Mouse (Mus musculus) brown adipose tissue, adult 24 weeks (tissue): ENCODE results near the gene Vps41. TPM values are rescaled to one million over a fixed set of nuclear protein-coding genes. Genes with fewer than 3 reads are reported as not detected.

Source experiments
- H3K27ac ChIP-seq: fragments of 200-500 bp; replicated peaks from 2 replicates; pipeline ENCODE4 v1.5.1; 2012; ENCODE audit warnings: low read depth, mild to moderate bottlenecking, low read length
- H3K4me1 ChIP-seq: fragments of 200-500 bp; 2 replicates; pipeline ENCODE4 v1.6.1; 2012; ENCODE audit warnings: low read length, mixed read lengths; ENCODE audit not compliant: control insufficient read depth, insufficient read depth, insufficient read length
- H3K4me3 ChIP-seq: fragments of 200-500 bp; 2 replicates; pipeline ENCODE4 v1.5.1; 2012; ENCODE audit warnings: low read depth, mild to moderate bottlenecking, low read length, moderate library complexity; ENCODE audit not compliant: insufficient read depth
- polyA plus RNA-seq: library from polyadenylated mRNA; stranded (reverse); fragments of >200 nt; gene quantifications from 2 replicates; pipeline ENCODE4 v1.2.4, GENCODE M21; 2012; ENCODE audit not compliant: missing spikeins, insufficient read depth, insufficient read length

Gene Vps41
- polyA plus RNA-seq, result 35.8 and 42.3 TPM in 2 replicates

DNA sequence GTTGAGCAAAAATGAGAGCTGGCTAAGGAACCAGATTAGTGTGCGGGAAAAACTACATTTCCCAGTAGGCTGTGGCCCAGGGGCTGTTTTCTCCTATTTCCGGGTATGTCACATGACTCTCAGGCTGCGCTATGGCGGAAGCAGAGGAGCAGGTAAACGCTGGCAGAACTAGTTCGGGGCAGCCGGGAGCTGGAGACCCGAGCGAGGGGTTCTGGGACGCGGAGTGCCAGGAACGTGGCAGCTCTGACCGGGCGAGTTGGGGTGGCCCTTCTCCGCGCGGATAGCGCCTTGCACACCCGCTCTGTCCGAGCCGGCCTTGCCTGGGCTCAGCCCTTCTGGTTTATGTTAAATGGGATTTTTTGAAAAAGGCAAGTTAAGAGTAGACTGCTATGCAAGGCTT lies at the start of gene Vps41:
Gene Vps41 (plus strand): TSS at position 102 of the 400 bp plus-strand sequence.
- Histone ChIP-seq H3K4me3 (peak within 1 kb of the TSS; percentile 100), H3K27ac (no peak within 1 kb of the TSS), H3K4me1 (no peaks in the 10 kb centered on the region; the same call in 1 of the 2 replicates)

DNA sequence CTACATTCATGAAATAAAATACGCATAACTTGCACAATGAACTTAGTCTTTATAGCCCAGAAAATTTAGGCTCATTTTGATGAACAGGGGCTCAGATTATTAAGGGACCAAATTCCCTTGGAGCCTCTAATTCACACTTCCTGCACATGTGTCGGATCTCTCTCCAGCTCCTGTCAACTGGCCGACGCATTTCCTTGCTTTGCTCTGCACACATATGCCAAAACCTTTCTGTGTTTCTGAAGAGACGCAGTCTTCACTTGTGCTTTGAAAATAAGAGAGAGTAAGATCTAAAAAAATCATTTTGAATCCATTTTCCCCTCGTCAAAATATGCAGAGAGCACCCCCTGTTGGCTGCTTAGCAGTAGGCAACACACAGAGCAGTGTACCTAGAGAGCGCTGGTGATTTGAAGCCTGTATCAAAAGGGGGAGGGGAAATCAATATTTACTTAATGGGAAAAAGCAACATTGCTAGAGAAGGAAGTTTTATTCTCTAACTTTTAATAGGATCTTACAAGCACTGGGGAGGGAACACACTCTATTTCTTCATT lies 18.5 kb upstream of the Vps41 start:
- no peak overlapping the region for H3K4me3 ChIP-seq
- H3K4me1 ChIP-seq, result no peaks in the 10 kb centered on the region
- H3K27ac ChIP-seq, result no peak overlapping the region

DNA sequence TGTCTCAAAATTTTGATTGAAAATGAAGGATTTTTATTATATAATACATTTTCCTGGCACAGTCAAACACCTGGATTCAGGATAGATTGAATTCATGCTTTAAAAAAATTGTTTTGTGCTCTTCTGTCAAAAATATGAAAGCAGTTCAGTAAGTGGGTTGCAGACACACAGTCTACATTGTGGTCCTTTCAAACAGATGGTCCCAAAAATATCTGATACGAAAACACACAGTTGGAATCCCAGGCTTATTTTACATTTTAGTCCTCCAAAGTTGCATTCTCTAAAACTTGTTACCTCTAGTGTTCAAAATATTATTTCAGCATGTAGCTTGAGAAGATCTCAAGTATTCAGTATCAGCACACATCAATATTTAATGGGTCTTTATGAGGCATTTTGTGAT lies 5.4 kb upstream of the Vps41 start:
- no peak overlapping the region for H3K4me3 ChIP-seq
- no peak overlapping the region for H3K27ac ChIP-seq
- H3K4me1 ChIP-seq, result no peaks in the 10 kb centered on the region

DNA sequence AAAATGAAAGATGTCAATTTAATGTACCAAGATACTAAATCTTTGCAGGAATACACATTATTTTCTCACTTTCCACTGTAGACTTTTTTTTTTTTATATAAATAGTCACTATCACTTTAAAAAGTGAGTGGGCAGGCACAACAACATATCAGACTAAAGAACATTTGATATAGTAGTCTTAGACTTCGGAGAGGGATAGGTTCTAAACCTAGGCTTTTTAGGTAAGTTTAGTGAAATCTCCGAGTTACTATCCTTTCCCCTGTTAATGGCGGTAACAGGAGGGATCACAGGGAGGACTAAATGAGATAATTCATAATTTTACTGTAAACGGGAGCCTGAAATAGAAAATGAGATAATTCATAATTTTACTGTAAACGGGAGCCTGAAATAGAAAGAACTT lies 379 bp upstream of the Vps41 start:
- no peak overlapping the region for H3K27ac ChIP-seq
- H3K4me1 ChIP-seq, result no peaks in the 10 kb centered on the region; the same call in 1 of the 2 replicates
- H3K4me3 ChIP-seq, result no peak overlapping the region

DNA sequence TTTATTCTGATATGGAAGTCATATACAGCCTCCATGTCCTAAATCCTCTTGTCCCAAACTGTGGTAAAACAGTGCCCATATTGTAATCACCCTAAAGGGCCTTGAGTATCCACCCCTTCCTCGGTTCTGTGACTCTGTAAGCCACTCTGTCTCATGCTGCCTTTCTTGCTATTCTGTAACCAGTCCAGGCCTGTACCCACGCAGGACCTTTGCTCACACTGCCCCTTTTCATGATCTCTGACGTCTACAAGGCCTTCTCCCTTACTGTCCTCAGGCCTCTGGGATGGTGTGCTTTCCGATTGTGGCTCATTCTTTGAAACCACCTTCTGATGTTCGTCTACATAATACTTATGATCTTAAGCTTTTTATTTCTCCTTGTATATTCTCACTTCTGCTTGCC lies 1.4 kb downstream of the Vps41 start:
- H3K4me3 ChIP-seq, result no peak overlapping the region
- H3K27ac ChIP-seq, result no peak overlapping the region
- H3K4me1 ChIP-seq, result no peaks in the 10 kb centered on the region; the same call in 1 of the 2 replicates

DNA sequence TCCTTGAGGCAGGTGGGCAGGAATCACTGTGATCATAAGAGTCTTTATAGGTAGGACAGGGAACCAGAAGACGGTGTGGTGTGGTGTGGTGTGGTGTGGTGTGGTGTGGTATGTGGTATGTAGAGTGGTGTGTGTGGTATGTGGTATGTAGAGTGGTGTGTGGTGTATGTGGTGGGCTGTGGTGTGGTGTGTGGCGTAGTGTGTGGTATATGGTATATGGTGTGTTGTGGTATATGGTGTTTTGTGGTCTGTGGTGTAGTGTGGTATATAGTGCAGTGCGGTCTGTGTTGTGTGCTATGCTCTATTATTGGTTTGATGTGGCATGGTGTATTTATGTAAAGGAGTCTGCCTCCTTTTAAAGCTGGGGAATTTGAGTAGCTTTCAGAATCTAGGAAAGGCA lies 13.6 kb downstream of the Vps41 start:
- Histone ChIP-seq H3K4me3 (no peak overlapping the region), H3K27ac (no peak overlapping the region), H3K4me1 (no peaks in the 10 kb centered on the region)

DNA sequence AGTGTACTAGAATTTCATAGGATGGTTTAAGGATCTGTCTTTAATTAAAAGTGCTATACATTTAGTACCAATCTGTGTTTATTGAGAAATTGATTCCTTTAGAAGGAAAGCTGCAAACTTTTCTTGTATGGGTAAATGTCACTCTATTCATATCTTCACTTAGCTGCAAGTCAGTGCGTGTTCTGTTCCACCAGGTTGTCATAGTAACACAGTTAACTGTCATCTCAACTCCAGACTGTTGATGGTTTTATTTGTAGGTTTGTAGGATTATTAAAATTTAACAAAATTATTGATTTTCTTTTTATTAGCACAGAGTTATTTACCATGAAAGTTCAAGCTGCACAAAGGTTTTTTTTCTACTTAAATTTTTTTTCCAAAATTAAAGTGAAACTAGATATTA lies 19.5 kb downstream of the Vps41 start:
- no peaks in the 10 kb centered on the region for H3K4me1 ChIP-seq
- H3K27ac ChIP-seq, result no peak overlapping the region
- no peak overlapping the region for H3K4me3 ChIP-seq

DNA sequence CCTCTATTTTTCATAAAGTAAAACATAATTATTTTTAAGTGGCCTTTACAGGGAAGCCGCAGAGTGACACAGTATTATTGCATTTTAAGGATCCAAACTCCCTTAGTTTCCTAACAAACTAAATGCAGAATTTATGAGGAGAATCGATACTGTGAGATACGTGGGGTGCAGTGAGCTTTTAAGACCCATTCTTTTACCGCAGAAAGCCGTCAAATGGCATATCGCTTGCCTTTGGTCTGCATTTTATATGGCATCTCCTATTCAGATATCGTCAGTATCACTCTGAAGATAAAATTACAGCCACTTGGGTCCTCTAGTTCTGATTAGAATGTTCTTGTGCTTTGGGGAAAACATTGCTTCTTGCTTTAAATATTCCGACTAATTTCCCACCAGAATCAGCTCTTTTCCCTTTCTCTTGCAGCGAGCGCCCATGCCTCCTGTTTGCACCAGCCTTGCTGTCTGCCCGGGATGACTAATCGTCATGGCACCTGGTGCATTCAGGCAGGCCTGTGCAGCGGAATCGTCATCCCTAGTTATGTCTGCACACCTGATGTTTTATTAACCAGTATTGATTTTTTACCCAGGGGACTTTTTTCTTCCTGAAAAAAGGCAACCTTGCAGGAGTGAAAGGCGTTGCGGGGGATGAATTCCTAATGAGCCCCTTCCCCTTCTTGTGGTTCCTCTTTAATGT lies 26.6 kb downstream of the Vps41 start:
- Histone ChIP-seq H3K27ac (no peak overlapping the region), H3K4me1 (no peaks in the 10 kb centered on the region), H3K4me3 (no peak overlapping the region)

DNA sequence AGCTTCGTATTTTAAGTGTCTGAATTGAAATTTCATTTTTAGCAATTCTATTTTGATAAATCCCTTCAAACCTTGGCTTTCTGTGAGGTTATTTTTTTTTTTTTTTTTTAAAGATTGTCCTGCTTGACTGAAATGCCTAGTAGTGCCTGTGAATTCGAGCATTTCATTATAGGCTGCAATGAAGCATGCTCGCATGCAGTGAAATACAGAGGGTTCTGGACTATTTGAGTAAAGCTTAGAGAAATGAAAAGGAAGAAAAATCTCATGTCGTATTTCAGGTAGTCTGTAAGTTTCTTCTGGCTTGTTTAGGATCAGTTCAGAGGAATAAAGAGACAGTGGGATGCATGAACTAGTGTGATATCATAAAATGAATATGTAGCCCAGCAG lies 27.2 kb downstream of the Vps41 start:
- H3K27ac ChIP-seq, result no peak overlapping the region
- H3K4me1 ChIP-seq, result no peaks in the 10 kb centered on the region
- H3K4me3 ChIP-seq, result no peak overlapping the region

DNA sequence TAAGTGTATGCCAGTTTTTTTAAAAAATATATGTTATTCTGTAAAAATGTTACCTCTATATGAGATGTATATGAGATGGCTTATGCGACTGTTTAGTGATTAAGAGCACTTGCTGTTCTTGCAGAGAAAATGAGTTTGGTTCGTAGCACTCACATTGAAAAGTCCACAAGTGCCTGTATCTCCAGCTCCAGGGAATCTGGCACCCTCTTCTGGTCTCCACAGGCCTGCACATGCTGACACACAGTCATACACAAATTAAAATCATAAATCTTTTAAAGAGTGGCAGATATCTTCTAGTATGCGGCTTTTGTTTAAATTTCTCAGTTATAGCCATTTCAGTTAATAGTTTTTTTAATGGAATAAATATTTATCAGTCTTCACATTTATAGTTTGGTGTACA lies 40.9 kb downstream of the Vps41 start:
- H3K4me1 ChIP-seq, result no peaks in the 10 kb centered on the region
- H3K27ac ChIP-seq, result no peak overlapping the region
- no peak overlapping the region for H3K4me3 ChIP-seq

DNA sequence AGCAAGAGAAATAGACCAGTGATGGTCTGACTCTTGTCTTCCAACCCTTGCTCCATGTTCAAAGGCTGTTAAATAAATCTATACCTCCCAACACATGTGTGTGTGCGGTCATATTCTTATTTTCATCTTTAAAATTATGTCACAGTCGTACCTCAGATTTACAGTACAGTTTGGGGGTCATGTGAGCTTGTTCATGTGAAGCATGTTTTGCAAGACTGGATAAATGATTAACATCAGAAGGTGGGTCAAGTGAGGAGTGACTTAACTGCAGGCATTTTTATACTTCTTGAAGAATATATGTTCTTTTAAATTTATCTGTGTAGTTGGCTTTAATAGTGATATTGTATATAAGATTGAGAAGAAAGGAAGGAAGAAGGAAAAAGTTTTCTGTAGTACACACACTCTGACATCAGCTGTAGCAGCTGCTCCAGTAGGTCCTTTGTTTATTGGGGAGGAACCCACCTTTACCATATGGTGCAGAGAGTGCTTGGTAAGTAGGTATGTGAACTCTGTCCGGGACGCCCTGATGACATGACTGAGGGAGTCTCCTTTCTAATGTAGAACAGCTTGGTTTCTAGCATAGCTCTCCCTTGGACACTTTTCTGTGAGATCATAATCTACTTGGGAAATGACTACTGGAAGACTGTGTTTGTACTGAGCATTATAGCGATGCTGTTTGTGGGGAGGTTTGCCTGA lies 42.4 kb downstream of the Vps41 start:
- H3K4me3 ChIP-seq, result no peak overlapping the region
- H3K27ac ChIP-seq, result no peak overlapping the region
- no peaks in the 10 kb centered on the region for H3K4me1 ChIP-seq

DNA sequence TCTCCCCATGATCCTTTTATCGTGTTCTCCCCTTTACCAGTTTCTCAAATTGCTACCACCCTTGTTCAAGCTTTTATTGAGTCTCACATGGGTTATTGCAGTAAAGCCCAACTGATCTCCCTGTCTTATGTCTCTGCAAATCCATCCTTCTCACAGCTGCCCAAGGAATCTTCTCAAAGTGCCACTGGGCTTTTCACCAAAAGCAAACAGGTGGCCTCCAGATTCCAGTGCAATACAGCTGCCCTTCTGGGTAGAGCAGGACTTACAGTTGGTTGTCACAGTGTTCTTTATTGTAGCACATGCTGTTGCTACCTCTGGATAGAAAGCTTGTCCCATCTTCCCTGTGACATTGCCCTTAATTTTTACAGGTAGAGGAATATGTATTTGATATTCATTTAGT lies 44.4 kb downstream of the Vps41 start:
- Histone ChIP-seq H3K4me3 (no peak overlapping the region), H3K27ac (no peak overlapping the region), H3K4me1 (no peaks in the 10 kb centered on the region)

DNA sequence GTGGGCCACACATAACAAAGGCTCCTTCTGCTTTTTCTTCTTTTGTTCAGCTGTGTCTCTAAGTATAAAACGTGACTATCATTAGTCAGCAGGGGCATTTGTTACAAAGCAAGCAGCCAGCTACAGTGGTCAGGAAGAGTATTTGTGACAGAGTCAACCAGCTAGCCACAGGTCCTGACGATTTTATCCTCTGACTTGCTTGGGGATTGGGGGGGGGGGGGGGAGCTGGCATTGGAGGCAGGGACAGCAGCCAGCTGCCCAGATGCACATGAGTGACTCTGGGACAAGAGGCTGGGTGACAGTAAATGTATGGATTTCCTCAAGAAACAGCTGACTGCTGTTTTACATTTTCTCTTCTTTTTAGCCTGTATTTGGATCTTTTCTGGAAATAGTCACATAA lies 50.8 kb downstream of the Vps41 start:
- no peak overlapping the region for H3K27ac ChIP-seq
- no peak overlapping the region for H3K4me3 ChIP-seq
- H3K4me1 ChIP-seq, result no peaks in the 10 kb centered on the region

DNA sequence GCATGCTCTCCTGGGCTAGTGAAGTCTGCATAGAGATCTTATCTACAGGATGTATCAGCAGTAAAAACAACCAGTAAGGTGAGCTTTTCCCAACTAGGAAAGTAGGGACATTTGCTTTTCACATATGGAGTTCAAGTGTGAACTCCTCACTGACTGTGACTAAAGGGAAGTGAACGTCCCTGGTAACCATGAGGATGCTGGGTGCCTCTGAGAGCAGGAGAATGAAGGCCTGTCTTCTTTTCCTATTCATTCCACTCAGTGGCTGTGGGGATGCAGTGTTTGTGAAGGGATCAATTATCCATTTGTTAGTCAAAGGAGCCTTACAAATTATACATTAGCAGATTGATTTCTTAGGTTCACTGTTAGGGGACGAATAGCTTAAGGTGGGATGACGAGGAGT lies 51.4 kb downstream of the Vps41 start:
- no peaks in the 10 kb centered on the region for H3K4me1 ChIP-seq
- H3K27ac ChIP-seq, result no peak overlapping the region
- H3K4me3 ChIP-seq, result no peak overlapping the region

DNA sequence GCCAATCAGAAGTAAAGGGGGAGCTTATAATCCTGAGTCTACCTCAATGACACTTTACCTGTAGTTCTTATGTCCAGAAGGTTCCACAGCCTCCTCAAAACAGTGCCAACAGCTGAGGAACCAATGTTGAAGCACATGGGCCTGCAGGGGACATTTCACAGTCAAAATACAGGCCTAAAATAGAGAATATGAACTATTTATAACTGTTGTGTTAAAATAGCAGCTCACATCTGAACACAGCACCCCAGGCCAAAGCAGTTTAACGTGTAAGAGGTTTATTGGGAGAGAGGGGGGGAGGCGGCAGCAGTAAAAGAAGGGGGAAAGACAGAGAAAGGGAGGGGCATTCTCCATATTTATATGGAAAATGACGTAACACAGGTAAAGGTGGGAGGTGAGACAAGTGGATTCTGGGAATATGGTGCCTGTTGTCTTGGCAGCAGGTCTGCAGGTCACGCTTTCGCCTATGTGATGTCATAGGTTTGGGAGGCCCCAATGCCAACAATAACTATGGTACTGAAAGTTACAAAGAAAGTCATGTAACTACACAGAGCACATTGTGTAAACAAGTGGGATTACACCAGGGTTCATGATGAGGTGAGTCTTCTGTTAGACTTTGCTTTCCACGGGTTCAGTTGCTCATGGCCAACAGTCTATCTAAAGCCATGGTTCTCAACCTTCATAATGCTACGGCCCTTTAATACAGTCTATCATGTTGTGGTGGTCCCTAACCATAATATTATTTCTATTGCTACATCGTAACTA lies 56.5 kb downstream of the Vps41 start:
- H3K27ac ChIP-seq, result no peak overlapping the region
- H3K4me3 ChIP-seq, result no peak overlapping the region
- no peaks in the 10 kb centered on the region for H3K4me1 ChIP-seq
